In genomic region chr1:133765376-133765775, GRCm38 (mm10) we compare ENCODE assay signal across 31 mouse cellular contexts. TPM values are rescaled to one million over a fixed set of nuclear protein-coding genes. Genes with fewer than 3 reads are reported as not detected.
DNase-seq lines count a peak whose midpoint lies in the region; ATAC-seq and TF ChIP-seq lines count a peak whose summit lies in the region.
"Had no signal": no experiment of that assay in that cellular context is flagged by ENCODE, and none has a peak within 500 bp of the region (broad histone marks: within the 10 kb centered on the region; RNA-seq: fewer than 3 reads in every experiment).

No protein-coding gene starts in this region.

- H3K79me3 ChIP-seq in C2C12 (ENCODE audit: low read depth): no peaks in the 10 kb centered on the region

- peaks cover 14% of the 10 kb centered on the region; the same call in 1 of the 2 replicates for H3K36me3 ChIP-seq in heart, embryonic 13.5 days
- no peaks in the 10 kb centered on the region for H3K36me3 ChIP-seq in C2C12 (ENCODE audit: control insufficient read depth, insufficient read depth)
- H3K36me3 ChIP-seq: hindbrain, embryonic 12.5 days had no signal

- TF ChIP-seq CTCF in C2C12 (IDR thresholded peaks at IDR 0.05; ENCODE audit: control insufficient read depth, insufficient read depth, insufficient read length): no peak

- H3K4me1 ChIP-seq in heart, embryonic 13.5 days: peaks cover 77% of the 10 kb centered on the region

- WGBS in heart, embryonic 13.5 days: 61% methylated on average over 4 of the region's 4 CpGs

- peak; percentile 41 for DNase-seq in adrenal gland, postnatal 14 days
- no peak for DNase-seq in adrenal gland, adult 18-20 months (ENCODE audit: low spot score in 2 of 2)
- no peak for DNase-seq in heart, adult 9 months (ENCODE audit: low spot score in 2 of 2)
- peak; percentile 46 for DNase-seq in 3134 (ENCODE audit: extremely low read depth, insufficient read length, low spot score)
- DNase-seq in thymus, postnatal 4 days: no peak
- DNase-seq: cerebellum, adult 2 months; cerebellum, postnatal 25 days; gastrocnemius, adult 2 months; heart, adult 2 months; kidney, adult 8-10 months; kidney, postnatal 4 days; left cerebral cortex, postnatal 4 days; liver, embryonic 13.5 days; lung, adult 18-20 months; lung, postnatal 4 days; midbrain, embryonic 14.5 days; right cerebral cortex, postnatal 25 days; spleen, adult 18-20 months; thymus, adult 18-20 months; thymus, postnatal 25 days had no signal

- H3K4me3 ChIP-seq in heart, embryonic 13.5 days: no peak overlapping the region
- no peak overlapping the region for H3K4me3 ChIP-seq in C2C12 (ENCODE audit: insufficient read depth, poor library complexity, severe bottlenecking)
- H3K4me3 ChIP-seq: gastrocnemius, adult 2 months; heart, adult 2 months; hindbrain, embryonic 12.5 days; limb, embryonic 15.5 days; liver, embryonic 13.5 days; megakaryocyte, embryonic 14.5 days had no signal

- H3ac ChIP-seq in C2C12 (ENCODE audit: control insufficient read depth, insufficient read length, low read depth): no peak overlapping the region

- H3K4me2 ChIP-seq in heart, embryonic 13.5 days: no peak overlapping the region
- H3K4me2 ChIP-seq: hindbrain, embryonic 12.5 days; limb, embryonic 15.5 days; liver, embryonic 13.5 days had no signal

- H3K27ac ChIP-seq in heart, embryonic 13.5 days (replicated peaks): no peak overlapping the region
- H3K27ac ChIP-seq: heart, adult 2 months; hindbrain, embryonic 12.5 days; kidney, postnatal 0 days; limb, embryonic 15.5 days; liver, embryonic 13.5 days had no signal

- H3K27me3 ChIP-seq in heart, embryonic 13.5 days (replicated peaks): no peaks in the 10 kb centered on the region
- H3K27me3 ChIP-seq in C2C12 (ENCODE audit: control insufficient read depth, insufficient read depth, insufficient read length): no peaks in the 10 kb centered on the region
- H3K27me3 ChIP-seq: hindbrain, embryonic 12.5 days; limb, embryonic 15.5 days; liver, embryonic 13.5 days had no signal

- H3K79me2 ChIP-seq in C2C12 (ENCODE audit: control insufficient read depth, insufficient read depth): no peaks in the 10 kb centered on the region

- H3K9me3 ChIP-seq in heart, embryonic 13.5 days: no peaks in the 10 kb centered on the region
- H3K9me3 ChIP-seq: G1E; hindbrain, embryonic 12.5 days; limb, embryonic 15.5 days; liver, embryonic 13.5 days; megakaryocyte, embryonic 14.5 days had no signal

- no peak for ATAC-seq in heart, embryonic 13.5 days (ENCODE audit: extremely low read depth, insufficient number of reproducible peaks, low FRiP score, low TSS enrichment)
- ATAC-seq in erythroid progenitor cell, adult 5-6 weeks (replicated peaks; ENCODE audit: low FRiP score, poor library complexity, severe bottlenecking): no peak
- ATAC-seq: forebrain, embryonic 16.5 days; intestine, embryonic 16.5 days; lung, postnatal 0 days had no signal

- H3K9ac ChIP-seq in heart, embryonic 13.5 days: 0 out of 2 replicates have a peak overlapping the region, but pooled peaks have one; percentile 2
- H3K9ac ChIP-seq: hindbrain, embryonic 12.5 days; limb, embryonic 15.5 days; liver, embryonic 13.5 days had no signal

TF ChIP-seq in C2C12, 6 proteins besides CTCF, POLR2A, EP300 and RAD21:
- TF ChIP-seq MYOD1 (IDR thresholded peaks at IDR 0.05; ENCODE audit: control insufficient read depth, insufficient read length, low read depth): peak; percentile 54
- no peak for TF ChIP-seq FOSL1 (IDR thresholded peaks at IDR 0.05; ENCODE audit: insufficient read depth, low read length, poor library complexity, severe bottlenecking)

RNA-seq across cellular contexts. Expression of gene Atp2b4, which starts 35.5 kb away (rescaled TPM):
- total RNA-seq in adrenal gland, postnatal 14 days (2021): 36.6 and 36.7 TPM in 2 replicates
- 10 to 100 TPM; 25.1 to 41.5 TPM for total RNA-seq in adrenal gland, adult 18-20 months (2021)
- 13.9 and 16.8 TPM in 2 replicates for polyA plus RNA-seq in heart, embryonic 13.5 days (2015; fragmentation: Nextera tagmentation; extraction: Ambion mirVana)
- polyA plus RNA-seq in C2C12 (2012; fragmentation: generic; extraction: Trizol): 3.0 TPM
- 306 and 370 TPM in 2 replicates for total RNA-seq in erythroid progenitor cell, adult 5-6 weeks (2015; ENCODE audit: low replicate concordance)
- 354 and 490 TPM in 2 replicates for total RNA-seq in erythroid progenitor cell, adult 5-6 weeks (2017; ENCODE audit: low replicate concordance)

Comparison
In these comparisons a context has a peak if more than half of its experiments do, and no peak if none do; other contexts are left out.
1. DNase-seq: peak in adrenal gland, postnatal 14 days (single experiment) and 3134 (single experiment); none in adrenal gland, adult 18-20 months (0 of 2), heart, adult 9 months (0 of 2) and thymus, postnatal 4 days (single experiment).